Mouse (Mus musculus) thymus, adult 2 months (tissue): ENCODE data around the gene Zfp280b.

Experiments used
- CTCF ChIP-seq: fragments of 200-500 bp; IDR thresholded peaks from 2 replicates; pipeline ENCODE4 v1.5.1; 2012; ENCODE audit warnings: mild to moderate bottlenecking, control low read depth, low read length, moderate library complexity, borderline replicate concordance; ENCODE audit not compliant: control insufficient read depth, poor library complexity, insufficient read depth; ENCODE audit errors: extremely low read depth
- POLR2A ChIP-seq: fragments of 200-500 bp; IDR thresholded peaks from 2 replicates; pipeline ENCODE4 v1.6.1; 2012; ENCODE audit warnings: mild to moderate bottlenecking, low read length, control low read depth, moderate library complexity; ENCODE audit not compliant: control insufficient read depth, poor library complexity, insufficient read depth; ENCODE audit errors: extremely low read depth

GRCm38 (mm10) chr10:76047182-76047869 is 14.9 kb downstream of the Zfp280b start:
- TF ChIP-seq CTCF (no peak), POLR2A (no peak)
